Mouse (Mus musculus) right cerebral cortex, postnatal 10 days (tissue): ENCODE data around the gene Lhfp.
"Not testable (repeated sequence)": the region's sequence is repeated elsewhere in the genome, so short reads cannot be mapped to it uniquely, and the experiment has no call there.

ENCODE experiments used
- DNase-seq, 2 experiments: peaks; one replicate each; pipeline ENCODE4 v3.0.0; 2021; ENCODE audit warnings: low spot score in 2 of 2

Gene Lhfp

GRCm38 (mm10) chr3:53210691-53211526 is 169.6 kb downstream of the Lhfp start:
- peak in 1 of 2 experiments; percentile 34 for DNase-seq

DNA sequence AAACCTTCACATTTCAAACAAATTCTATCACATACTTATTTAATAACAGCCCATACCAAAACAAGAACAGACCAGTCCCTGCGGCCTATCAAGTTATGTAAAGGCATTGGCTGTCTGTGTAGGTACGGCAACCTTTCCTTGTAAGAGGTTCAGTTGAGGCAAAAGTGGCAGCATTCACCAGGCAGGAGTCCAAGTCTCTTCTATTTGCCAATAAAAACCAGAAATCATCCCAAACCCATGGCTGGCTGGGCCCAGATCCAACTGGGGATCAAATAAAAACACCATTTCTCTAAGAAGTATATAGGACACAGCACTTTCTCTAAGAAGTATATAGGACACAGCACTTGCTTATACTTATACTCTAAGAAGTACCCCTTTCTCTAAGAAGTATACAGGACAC is 171.3 kb downstream of the Lhfp start:
- no peak for DNase-seq

DNA sequence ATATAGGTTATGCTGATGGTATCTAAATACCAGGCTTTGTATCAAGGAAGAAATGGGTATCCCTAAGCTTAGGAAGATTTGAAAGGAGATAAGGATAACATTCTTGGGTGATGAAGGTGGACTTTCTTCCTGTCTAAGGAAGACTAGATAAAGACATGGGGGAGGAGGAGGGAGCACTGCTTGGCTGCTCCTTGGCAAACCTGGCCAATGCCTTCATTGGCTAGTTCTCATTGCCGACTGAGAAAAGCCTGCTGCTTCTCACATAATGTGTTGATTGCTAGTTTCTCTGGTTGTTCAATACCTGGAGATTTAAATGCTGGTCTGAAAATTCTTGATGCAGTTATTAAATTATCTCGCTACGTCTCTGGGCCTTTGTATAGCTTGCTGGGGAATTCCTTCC is 172.0 kb downstream of the Lhfp start:
- no peak for DNase-seq

- DNase-seq: no peak
Measured at GRCm38 (mm10) chr3:53213746-53214271, 172.5 kb downstream of the Lhfp start.

GRCm38 (mm10) chr3:53214386-53214785 is 173.1 kb downstream of the Lhfp start:
- no peak for DNase-seq

- DNase-seq: no peak
Measured at GRCm38 (mm10) chr3:53217697-53218096, 176.4 kb downstream of the Lhfp start.

DNA sequence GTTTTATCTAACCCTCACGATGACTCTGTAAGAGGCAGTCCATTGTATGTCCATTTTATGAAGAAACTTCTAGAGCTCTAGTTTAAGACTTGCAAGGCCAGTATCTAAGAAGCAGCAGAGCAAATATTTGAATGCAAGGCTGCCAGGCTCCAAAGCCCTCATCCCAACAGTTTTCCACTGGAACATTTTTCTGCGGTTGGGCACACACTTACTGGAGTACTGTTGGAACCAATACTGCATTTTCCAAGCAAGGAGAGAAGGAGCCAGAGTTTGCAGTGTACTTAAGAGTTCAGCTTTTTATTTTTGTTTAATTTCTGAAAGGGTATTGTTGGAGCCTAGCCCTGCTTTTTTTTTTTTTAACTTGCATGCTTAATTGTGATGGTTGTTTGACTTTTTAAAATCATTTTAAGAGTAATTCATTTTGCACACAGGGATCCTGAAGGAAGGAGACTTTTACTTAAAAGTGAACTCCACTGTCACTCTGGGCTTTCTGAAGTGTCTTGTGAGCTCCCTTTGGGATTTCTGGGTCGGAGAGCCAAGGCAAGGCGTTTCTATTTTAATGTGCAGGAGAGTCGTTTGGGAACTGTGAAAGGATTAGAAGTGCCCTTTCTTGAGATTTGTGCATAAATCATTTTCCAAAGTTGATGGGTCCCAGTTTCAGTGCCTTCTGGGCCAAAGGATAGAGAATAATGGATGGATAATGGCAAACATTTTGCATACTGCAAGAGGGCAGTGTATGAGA is 180.4 kb downstream of the Lhfp start:
- no peak for DNase-seq

DNA sequence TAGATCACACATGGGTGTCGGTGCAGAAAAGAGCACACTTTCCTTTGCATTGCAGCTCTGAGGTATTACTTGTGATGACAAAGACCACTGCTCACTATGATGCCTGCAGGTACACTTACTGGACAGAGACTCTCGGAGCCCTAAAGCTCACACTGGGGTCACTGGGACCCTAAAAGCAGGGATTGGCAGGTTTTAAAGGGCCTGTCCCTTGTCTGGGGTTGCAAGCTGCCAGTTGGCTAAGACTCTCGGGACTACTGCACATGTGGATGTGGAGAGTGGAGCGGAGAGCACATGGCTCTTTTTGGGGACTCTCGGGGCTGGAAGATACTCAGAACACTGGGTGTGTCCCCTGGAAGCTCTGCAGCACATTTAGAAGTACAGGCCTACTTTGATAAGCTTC is 182.8 kb downstream of the Lhfp start:
- DNase-seq: no peak

GRCm38 (mm10) chr3:53225774-53226173 is 184.4 kb downstream of the Lhfp start:
- no peak for DNase-seq

DNA sequence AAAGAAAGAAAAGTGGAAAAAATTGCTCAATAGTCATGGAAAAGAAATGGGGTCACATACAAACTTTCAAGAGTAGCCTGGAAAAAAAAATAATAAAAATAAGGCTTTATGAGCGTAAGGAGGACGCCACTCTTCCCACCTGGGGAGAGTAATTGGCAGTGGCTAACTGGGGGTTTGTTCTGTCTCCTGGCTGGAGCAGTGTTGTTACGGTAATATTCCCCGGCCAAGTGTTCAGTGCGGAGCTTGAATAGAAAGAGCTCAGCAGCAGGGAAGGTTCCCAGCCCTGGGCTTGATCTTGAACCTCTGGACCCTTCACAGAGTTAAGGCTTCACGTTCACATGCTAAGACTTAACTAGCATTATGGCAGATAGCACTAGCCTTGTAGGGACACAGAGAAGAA is 184.9 kb downstream of the Lhfp start:
- no peak for DNase-seq

- DNase-seq: no peak
Measured at GRCm38 (mm10) chr3:53227866-53228265, 186.5 kb downstream of the Lhfp start.

GRCm38 (mm10) chr3:53230562-53230961 is 189.2 kb downstream of the Lhfp start:
- no peak for DNase-seq

DNA sequence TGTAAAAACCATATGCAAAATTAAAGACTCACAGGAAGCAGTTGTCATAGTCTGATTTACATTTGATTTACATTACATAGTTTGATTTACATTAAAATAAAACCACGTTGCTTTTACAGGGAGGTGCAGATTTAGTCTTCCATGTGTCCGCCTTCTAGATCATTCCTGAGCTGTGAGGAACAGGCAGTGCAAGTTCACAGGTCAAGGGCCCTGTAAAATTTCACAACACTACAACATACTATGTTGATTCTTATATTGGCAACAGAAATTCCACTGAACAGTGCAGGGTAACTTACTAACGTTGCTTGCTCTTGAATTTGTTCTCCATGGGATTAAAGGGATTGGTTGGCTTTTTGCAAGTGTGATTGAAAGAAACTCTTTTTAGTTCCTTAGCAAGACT is 189.8 kb downstream of the Lhfp start:
- DNase-seq: no peak

- DNase-seq: not testable (repeated sequence)
Measured at GRCm38 (mm10) chr3:53232411-53232810, 191.1 kb downstream of the Lhfp start.

DNA sequence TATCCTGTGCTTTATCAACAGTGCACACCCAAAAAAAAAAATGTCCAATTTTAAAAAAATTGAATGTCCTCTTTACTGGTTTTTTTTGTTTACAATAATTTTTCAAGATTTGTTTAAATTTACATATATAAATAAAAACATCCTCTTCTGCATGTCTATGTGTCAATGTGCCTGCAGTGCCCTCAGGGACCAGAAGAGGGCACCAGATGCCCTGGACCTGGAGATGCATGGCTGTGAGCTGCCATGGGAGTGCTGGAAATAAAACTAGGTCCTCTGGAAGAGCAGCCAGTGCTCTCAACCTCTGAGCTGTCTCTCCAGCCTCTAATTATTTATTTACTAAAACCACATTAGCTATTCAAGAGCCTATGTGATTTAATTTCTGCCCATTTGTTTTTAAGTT is 193.4 kb downstream of the Lhfp start:
- DNase-seq: no peak

DNA sequence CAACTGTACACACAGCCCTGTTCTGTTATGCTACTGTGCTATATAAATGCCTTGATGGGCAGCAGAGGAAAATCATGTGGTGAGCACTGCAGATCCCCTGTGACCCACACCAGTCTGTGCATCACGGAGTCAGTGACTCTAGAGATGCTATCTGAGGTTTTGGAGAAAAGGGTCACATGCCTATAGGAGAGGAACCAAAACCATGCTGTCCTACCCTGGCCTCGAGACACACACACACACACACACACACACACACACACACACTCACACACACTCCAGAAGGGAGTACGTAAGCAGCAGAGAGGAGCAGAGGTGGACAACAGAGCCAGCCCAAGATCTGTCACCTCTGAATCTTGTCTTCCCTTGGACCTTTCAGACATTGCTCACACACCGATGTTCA is 195.1 kb downstream of the Lhfp start:
- no peak for DNase-seq

- DNase-seq: no peak
Measured at GRCm38 (mm10) chr3:53240150-53240549, 198.8 kb downstream of the Lhfp start.

DNA sequence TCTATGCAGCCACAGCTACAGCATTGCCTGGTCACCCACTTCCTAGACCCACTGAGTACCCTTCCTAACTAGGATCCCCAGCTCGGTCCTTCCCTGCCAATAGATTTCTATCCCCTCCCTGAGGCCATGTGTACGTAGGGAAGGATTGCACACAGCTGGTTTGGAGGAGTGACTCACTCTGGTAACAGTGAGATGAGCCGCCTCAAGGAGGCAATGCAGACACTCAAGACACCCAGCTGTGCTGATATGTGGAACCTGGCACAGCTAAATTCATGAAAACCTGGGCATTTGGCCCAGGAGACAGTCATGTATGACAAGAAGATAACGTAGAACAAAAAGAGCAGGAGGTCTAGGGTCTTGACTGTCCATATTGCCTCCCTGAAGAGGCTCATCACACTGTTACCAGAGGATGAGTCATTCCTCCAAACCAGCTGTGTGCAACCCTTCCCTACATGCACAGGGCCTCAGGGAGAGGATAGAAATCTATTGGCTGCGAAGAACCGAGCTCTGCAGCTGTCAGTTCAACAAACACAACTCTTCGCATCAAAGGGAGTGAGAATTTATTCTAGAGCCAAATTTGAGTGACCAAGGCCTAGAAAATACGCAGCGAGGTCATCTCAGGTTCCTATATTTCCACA is 204.4 kb downstream of the Lhfp start:
- no peak for DNase-seq

- DNase-seq: no peak
Measured at GRCm38 (mm10) chr3:53247102-53247501, 205.8 kb downstream of the Lhfp start.

DNA sequence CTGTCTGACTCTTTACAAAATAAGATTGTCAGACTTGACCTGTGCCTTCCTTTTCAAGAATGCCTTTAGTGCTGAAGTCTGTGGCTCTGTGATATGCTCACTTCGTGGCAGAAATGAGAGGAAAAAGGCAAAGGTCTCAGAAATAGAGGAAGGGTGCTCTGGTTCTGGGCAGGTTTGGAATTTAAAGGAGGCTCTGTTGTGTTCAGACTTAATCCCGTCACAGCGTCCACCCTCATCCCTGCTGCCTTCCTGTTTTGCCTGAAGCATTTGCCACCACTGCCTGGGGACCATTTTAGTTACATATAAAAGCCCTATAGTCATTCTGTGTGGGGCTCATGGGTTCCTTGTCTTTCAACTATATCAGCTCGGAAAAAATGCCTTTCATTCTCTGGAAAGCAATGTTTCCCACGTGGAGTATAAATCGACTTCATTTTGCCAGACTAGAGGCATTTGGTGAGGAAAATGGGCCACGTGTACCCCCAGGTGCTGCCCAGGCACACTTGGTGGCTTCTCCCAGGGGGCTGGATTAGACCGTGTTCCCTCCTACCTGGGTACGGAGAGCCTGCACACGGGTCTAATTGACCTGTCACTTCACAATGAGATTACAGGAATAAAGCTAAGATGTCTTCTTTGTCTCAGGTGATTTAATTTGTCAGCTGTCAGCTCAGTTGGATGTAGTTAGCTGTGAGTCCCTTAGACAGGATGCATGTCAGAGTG is 207.0 kb downstream of the Lhfp start:
- no peak for DNase-seq

DNA sequence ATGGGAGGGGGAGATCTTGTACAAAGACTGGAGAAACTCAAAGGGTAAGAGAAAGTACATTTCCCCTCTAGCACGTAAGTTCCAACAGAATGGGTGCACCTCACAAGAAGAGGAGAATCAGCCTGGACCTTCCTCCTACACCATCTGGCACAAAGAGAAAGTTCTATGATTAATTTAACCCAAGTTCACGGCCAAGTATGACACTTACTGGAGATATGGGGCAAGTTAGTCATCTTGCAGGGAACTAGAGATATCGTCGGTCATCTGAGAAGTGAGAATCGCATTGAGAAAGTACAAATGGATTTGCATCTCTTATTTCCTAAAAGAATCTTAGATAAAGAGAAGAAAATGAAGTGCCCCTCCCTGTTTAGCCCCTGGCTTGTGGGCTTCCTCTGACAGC is 211.2 kb downstream of the Lhfp start:
- DNase-seq: no peak
